ENCODE assay signal across 9 mouse cellular contexts in the genomic region with DNA sequence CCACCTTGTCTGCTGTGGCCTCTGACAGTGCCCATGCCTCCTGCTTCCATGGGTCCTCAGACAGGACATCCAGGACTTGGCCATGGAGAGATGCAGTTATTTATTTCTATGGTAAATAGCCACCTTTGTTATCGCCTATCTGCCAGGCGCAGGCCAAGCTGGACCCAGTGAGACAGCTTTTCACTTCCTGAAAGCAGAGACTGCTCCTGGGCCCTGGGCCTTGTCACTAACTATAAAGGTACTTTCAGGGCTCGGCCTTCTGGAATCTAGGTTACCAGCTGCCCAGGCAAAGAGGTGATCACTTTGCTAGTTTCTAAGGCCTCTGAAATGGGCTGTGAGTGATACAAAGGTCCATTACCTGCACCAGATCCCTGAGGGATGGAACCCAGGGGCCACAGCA. TPM values are rescaled to one million over a fixed set of nuclear protein-coding genes. Genes with fewer than 3 reads are reported as not detected.
A peak's percentile ranks its signal among the peaks of the same experiment; 100 is the strongest.
DNase-seq lines count a peak whose midpoint lies in the region; ATAC-seq and TF ChIP-seq lines count a peak whose summit lies in the region.
"Had no signal": no experiment of that assay in that cellular context is flagged by ENCODE, and none has a peak within 500 bp of the region (broad histone marks: within the 10 kb centered on the region; RNA-seq: fewer than 3 reads in every experiment).

No protein-coding gene starts in this region.

- H3K9ac ChIP-seq in heart, embryonic 16.5 days (ENCODE audit: low read length): peak overlapping the region; percentile 70
- no peak overlapping the region for H3K9ac ChIP-seq in embryonic facial prominence, embryonic 15.5 days
- no peak overlapping the region for H3K9ac ChIP-seq in liver, embryonic 12.5 days

- no peaks in the 10 kb centered on the region for H3K27me3 ChIP-seq in heart, embryonic 16.5 days (ENCODE audit: control insufficient read depth, insufficient read depth, low read length)
- no peaks in the 10 kb centered on the region for H3K27me3 ChIP-seq in E14TG2a.4 (ENCODE audit: insufficient read depth, low read length)
- no peaks in the 10 kb centered on the region for H3K27me3 ChIP-seq in embryonic facial prominence, embryonic 15.5 days
- no peaks in the 10 kb centered on the region for H3K27me3 ChIP-seq in liver, embryonic 12.5 days (replicated peaks)

- TF ChIP-seq CTCF in E14TG2a.4 (conservative IDR thresholded peaks at IDR 0.05; ENCODE audit: low read length): no peak

- DNase-seq in heart, adult 18-20 months: no peak
- no peak for DNase-seq in right cerebral cortex, postnatal 14 days
- no peak for DNase-seq in layer of hippocampus, adult 9-11 months
- no peak for DNase-seq in layer of hippocampus, adult 8-10 months (ENCODE audit: low spot score in 2 of 2)
- DNase-seq: lung, adult 2 months had no signal

- peaks cover 79% of the 10 kb centered on the region for H3K4me1 ChIP-seq in heart, embryonic 16.5 days (ENCODE audit: control insufficient read depth, insufficient read depth, low read length)
- H3K4me1 ChIP-seq in E14TG2a.4 (replicated peaks; ENCODE audit: low read depth, low read length): peaks cover 99% of the 10 kb centered on the region
- H3K4me1 ChIP-seq in embryonic facial prominence, embryonic 15.5 days: peaks cover 76% of the 10 kb centered on the region
- peaks cover 96% of the 10 kb centered on the region for H3K4me1 ChIP-seq in liver, embryonic 12.5 days

- 0 out of 2 replicates have a peak, but pooled peaks cover 2% of the 10 kb centered on the region for H3K36me3 ChIP-seq in heart, embryonic 16.5 days (ENCODE audit: control insufficient read depth, insufficient read depth)
- peaks cover 94% of the 10 kb centered on the region for H3K36me3 ChIP-seq in E14TG2a.4 (ENCODE audit: insufficient read depth, low read length)
- no peaks in the 10 kb centered on the region for H3K36me3 ChIP-seq in embryonic facial prominence, embryonic 15.5 days
- peaks cover 61% of the 10 kb centered on the region for H3K36me3 ChIP-seq in liver, embryonic 12.5 days

- H3K9me3 ChIP-seq in heart, embryonic 16.5 days (replicated peaks; ENCODE audit: control insufficient read depth, low read length): no peaks in the 10 kb centered on the region
- no peaks in the 10 kb centered on the region for H3K9me3 ChIP-seq in E14TG2a.4 (ENCODE audit: low read length)
- no peaks in the 10 kb centered on the region for H3K9me3 ChIP-seq in embryonic facial prominence, embryonic 15.5 days (replicated peaks)
- no peaks in the 10 kb centered on the region for H3K9me3 ChIP-seq in liver, embryonic 12.5 days (replicated peaks)

- H3K27ac ChIP-seq in heart, embryonic 16.5 days (ENCODE audit: low read length): peak overlapping the region; percentile 99
- H3K27ac ChIP-seq in embryonic facial prominence, embryonic 15.5 days (replicated peaks): peak overlapping the region; percentile 80
- peak overlapping the region; percentile 73 for H3K27ac ChIP-seq in liver, embryonic 12.5 days

- 51% methylated on average over 3 of the region's 3 CpGs for WGBS in heart, embryonic 16.5 days
- WGBS in embryonic facial prominence, embryonic 15.5 days: 80% methylated on average over 3 of the region's 3 CpGs
- 57% methylated on average over 3 of the region's 3 CpGs for WGBS in liver, embryonic 12.5 days (ENCODE audit: insufficient replicate concordance)

- no peak overlapping the region for H3K4me3 ChIP-seq in heart, embryonic 16.5 days (ENCODE audit: low read length)
- peak overlapping the region; percentile 32 for H3K4me3 ChIP-seq in E14TG2a.4 (replicated peaks; ENCODE audit: low read length)
- no peak overlapping the region for H3K4me3 ChIP-seq in embryonic facial prominence, embryonic 15.5 days (replicated peaks)
- no peak overlapping the region for H3K4me3 ChIP-seq in liver, embryonic 12.5 days

- ATAC-seq in heart, embryonic 16.5 days (replicated peaks; ENCODE audit: extremely low read depth, insufficient read depth, low FRiP score): no peak
- ATAC-seq in embryonic facial prominence, embryonic 15.5 days (ENCODE audit: insufficient number of reproducible peaks, low FRiP score, low TSS enrichment, low read depth): no peak
- no peak; the same call in 1 of the 2 replicates for ATAC-seq in liver, embryonic 12.5 days

- peak overlapping the region; percentile 54 for H3K4me2 ChIP-seq in heart, embryonic 16.5 days (ENCODE audit: low read depth, low read length)
- no peak overlapping the region for H3K4me2 ChIP-seq in embryonic facial prominence, embryonic 15.5 days (replicated peaks)
- H3K4me2 ChIP-seq in liver, embryonic 12.5 days: peak overlapping the region; percentile 10

RNA-seq across cellular contexts. Expression of a gene that starts 37.3 kb away (rescaled TPM):
- 260 and 301 TPM in 2 replicates for polyA plus RNA-seq in heart, embryonic 16.5 days (2015; fragmentation: Nextera tagmentation; extraction: Ambion mirVana)
- 10 to 100 TPM; 64.7 to 66.4 TPM for total RNA-seq in heart, adult 18-20 months (2021)
- polyA plus RNA-seq in embryonic facial prominence, embryonic 15.5 days (2015; fragmentation: Nextera tagmentation; extraction: Ambion mirVana): 321 and 328 TPM in 2 replicates
- polyA plus RNA-seq in liver, embryonic 12.5 days (2016; fragmentation: Nextera tagmentation; extraction: Ambion mirVana): 165 and 166 TPM in 2 replicates
- 100 to 1,000 TPM; 136 to 138 (median 137) TPM for total RNA-seq in layer of hippocampus, adult 8-10 months (2022)

RNA-seq across cellular contexts. Expression of a gene that starts 43.6 kb away (rescaled TPM):
- 0.41 and 0.42 TPM in 2 replicates for polyA plus RNA-seq in heart, embryonic 16.5 days (2015; fragmentation: Nextera tagmentation; extraction: Ambion mirVana)
- under 1 TPM; 0.31 to 0.35 TPM for total RNA-seq in heart, adult 18-20 months (2021)
- polyA plus RNA-seq in embryonic facial prominence, embryonic 15.5 days (2015; fragmentation: Nextera tagmentation; extraction: Ambion mirVana): 1.1 and 1.4 TPM in 2 replicates
- polyA plus RNA-seq in liver, embryonic 12.5 days (2016; fragmentation: Nextera tagmentation; extraction: Ambion mirVana): 0.12 and 0.13 TPM in 2 replicates
- under 1 TPM; 0.25 to 0.61 (median 0.41) TPM for total RNA-seq in layer of hippocampus, adult 8-10 months (2022)

RNA-seq across cellular contexts. Expression of a gene that starts 56.9 kb away (rescaled TPM):
- 262 and 283 TPM in 2 replicates for polyA plus RNA-seq in heart, embryonic 16.5 days (2015; fragmentation: Nextera tagmentation; extraction: Ambion mirVana)
- 100 to 1,000 TPM; 166 to 176 TPM for total RNA-seq in heart, adult 18-20 months (2021)
- 403 and 405 TPM in 2 replicates for polyA plus RNA-seq in embryonic facial prominence, embryonic 15.5 days (2015; fragmentation: Nextera tagmentation; extraction: Ambion mirVana)
- 325 and 336 TPM in 2 replicates for polyA plus RNA-seq in liver, embryonic 12.5 days (2016; fragmentation: Nextera tagmentation; extraction: Ambion mirVana)
- total RNA-seq in layer of hippocampus, adult 8-10 months (2022): 100 to 1,000 TPM; 182 to 214 (median 197) TPM

RNA-seq across cellular contexts. Expression of a gene that starts 57.0 kb away (rescaled TPM):
- polyA plus RNA-seq in heart, embryonic 16.5 days (2015; fragmentation: Nextera tagmentation; extraction: Ambion mirVana): 6.0 and 12.2 TPM in 2 replicates
- total RNA-seq in heart, adult 18-20 months (2021): 1 to 10 TPM in 1 of 2 experiments, under 1 TPM in 1; 0.45 to 4.2 TPM
- 7.5 and 7.7 TPM in 2 replicates for polyA plus RNA-seq in embryonic facial prominence, embryonic 15.5 days (2015; fragmentation: Nextera tagmentation; extraction: Ambion mirVana)
- 33.3 and 35.0 TPM in 2 replicates for polyA plus RNA-seq in liver, embryonic 12.5 days (2016; fragmentation: Nextera tagmentation; extraction: Ambion mirVana)
- total RNA-seq in layer of hippocampus, adult 8-10 months (2022): 1 to 10 TPM; 1.3 to 3.5 (median 1.7) TPM
